Mouse (Mus musculus) limb, embryonic 13.5 days (tissue): ENCODE measurements around the gene Hoxa7. TPM values are rescaled to one million over a fixed set of nuclear protein-coding genes. Genes with fewer than 3 reads are reported as not detected.

ENCODE experiments used
- ATAC-seq: fragments of 200-750 bp; cut with Nextera tagmentation; 2 replicates; pipeline ENCODE4 v1.8.0; 2017; ENCODE audit warnings: low read depth, moderate number of reproducible peaks, moderate TSS enrichment; ENCODE audit not compliant: low FRiP score
- H3K27ac ChIP-seq: fragments of 300-500 bp; sonication (generic); 2 replicates; pipeline ENCODE4 v1.5.1; 2015; ENCODE audit warnings: inconsistent platforms, mild to moderate bottlenecking, moderate library complexity
- H3K27me3 ChIP-seq: fragments of 300-500 bp; sonication (generic); 2 replicates; pipeline ENCODE4 v1.6.1; 2015; ENCODE audit warnings: mild to moderate bottlenecking, inconsistent platforms
- H3K36me3 ChIP-seq: fragments of 300-500 bp; sonication (generic); 2 replicates; pipeline ENCODE4 v1.6.1; 2015; ENCODE audit warnings: inconsistent platforms, mild to moderate bottlenecking, moderate library complexity
- H3K4me1 ChIP-seq: fragments of 300-500 bp; sonication (generic); 2 replicates; pipeline ENCODE4 v1.6.1; 2015; ENCODE audit warnings: inconsistent platforms
- H3K4me2 ChIP-seq: fragments of 300-500 bp; sonication (generic); replicated peaks from 2 replicates; pipeline ENCODE4 v1.6.1; 2015; ENCODE audit warnings: inconsistent platforms, mild to moderate bottlenecking, moderate library complexity
- H3K4me3 ChIP-seq: fragments of 300-500 bp; sonication (generic); 2 replicates; pipeline ENCODE4 v1.5.1; 2015; ENCODE audit warnings: moderate library complexity, mild to moderate bottlenecking, inconsistent platforms
- H3K9ac ChIP-seq: fragments of 300-500 bp; sonication (generic); 2 replicates; pipeline ENCODE4 v1.6.1; 2015; ENCODE audit warnings: mild to moderate bottlenecking, inconsistent platforms
- H3K9me3 ChIP-seq: fragments of 300-500 bp; sonication (generic); 2 replicates; pipeline ENCODE4 v1.6.1; 2016; ENCODE audit warnings: inconsistent platforms
- WGBS: fragments of 180-500 bp; shearing (Covaris S2); methylation state at CpG from one replicate; pipeline ENCODE4 v1.1.7; 2015; 5-methylcytosine and 5-hydroxymethylcytosine counted together
- polyA plus RNA-seq: library from polyadenylated mRNA; unstranded; fragments of >200 nt; fragmentation: Nextera tagmentation; extraction: Ambion mirVana; gene quantifications from 2 replicates; pipeline ENCODE4 v1.2.1, GENCODE M21; 2015

Gene Hoxa7
- polyA plus RNA-seq, 1 experiment from 2014 or later: 13.1 TPM

DNA sequence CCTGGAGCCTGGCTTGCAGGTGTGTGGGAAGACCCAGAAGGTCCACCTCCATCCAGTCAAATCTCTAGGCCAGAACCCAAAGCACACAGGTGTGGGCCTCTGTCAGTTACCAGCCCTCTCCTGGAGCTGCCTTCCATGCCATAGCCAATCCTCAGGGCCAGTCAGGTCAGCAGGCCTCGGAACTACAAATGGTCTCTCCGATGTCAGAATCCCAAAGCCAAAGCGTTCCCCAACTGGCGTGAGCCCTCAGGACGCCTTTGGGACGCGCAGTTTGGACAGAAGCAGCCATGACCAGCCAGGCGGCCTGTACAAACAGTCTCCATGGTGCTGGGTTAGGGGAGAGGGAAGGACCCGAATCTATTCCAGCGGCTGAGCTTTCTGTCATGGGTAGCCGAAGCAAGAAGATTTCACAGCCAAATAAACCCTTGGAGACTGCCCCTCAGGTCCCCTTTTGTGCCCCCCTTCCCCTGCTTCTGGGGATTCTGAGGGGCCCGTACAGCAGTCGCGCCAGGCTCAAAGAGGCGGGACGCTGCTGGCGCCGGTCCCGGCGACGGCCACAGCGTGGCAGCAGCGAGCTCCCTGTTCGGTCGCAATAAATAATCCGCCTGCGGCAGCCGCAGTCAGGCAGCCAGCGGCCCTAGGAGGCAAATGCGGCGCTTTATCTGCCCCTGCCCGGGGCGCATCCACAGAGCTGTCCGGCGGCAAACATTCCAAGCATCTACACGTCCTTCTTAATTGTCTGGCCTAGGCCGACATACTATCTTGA is 10.3 kb downstream of the Hoxa7 start:
- Histone ChIP-seq H3K4me2 (peak overlapping the region; percentile 90), H3K36me3 (0 out of 2 replicates have a peak, but pooled peaks cover under 1% of the 10 kb centered on the region), H3K9me3 (no peaks in the 10 kb centered on the region), H3K27ac (peak overlapping the region; percentile 97), H3K9ac (peak overlapping the region; percentile 95), H3K4me1 (peaks cover 79% of the 10 kb centered on the region), H3K4me3 (peak overlapping the region; percentile 78), H3K27me3 (peaks cover 39% of the 10 kb centered on the region)
- ATAC-seq: peak; percentile 56
- 1% methylated on average over 37 of the region's 37 CpGs for WGBS

DNA sequence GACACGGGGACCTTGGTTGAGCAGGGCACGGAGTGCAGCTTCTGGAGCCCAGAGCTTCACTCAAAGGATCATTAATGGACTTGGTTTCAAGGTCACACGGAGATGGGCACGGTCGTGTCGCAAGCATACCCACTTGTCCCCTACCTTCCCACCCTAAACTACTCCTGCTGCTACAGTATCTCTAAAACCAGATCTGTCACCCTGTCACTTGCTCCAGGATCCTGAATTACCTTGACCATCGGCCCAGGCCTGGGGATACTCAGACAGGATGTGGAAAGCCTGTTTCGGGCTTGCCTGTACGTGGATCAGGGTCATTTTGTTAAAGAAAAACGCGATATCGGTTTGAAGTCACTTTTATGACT is 12.0 kb downstream of the Hoxa7 start:
- peaks cover 41% of the 10 kb centered on the region for H3K27me3 ChIP-seq
- peak overlapping the region; percentile 78 for H3K4me3 ChIP-seq
- peak overlapping the region; percentile 63 for H3K9ac ChIP-seq
- H3K4me2 ChIP-seq: peak overlapping the region; percentile 90
- WGBS: 16% methylated on average over 12 of the region's 12 CpGs
- peak overlapping the region; percentile 6; the same call in 1 of the 2 replicates for H3K27ac ChIP-seq
- no peak for ATAC-seq
- H3K9me3 ChIP-seq: no peaks in the 10 kb centered on the region
- H3K36me3 ChIP-seq: peaks cover 13% of the 10 kb centered on the region
- peaks cover 80% of the 10 kb centered on the region for H3K4me1 ChIP-seq

DNA sequence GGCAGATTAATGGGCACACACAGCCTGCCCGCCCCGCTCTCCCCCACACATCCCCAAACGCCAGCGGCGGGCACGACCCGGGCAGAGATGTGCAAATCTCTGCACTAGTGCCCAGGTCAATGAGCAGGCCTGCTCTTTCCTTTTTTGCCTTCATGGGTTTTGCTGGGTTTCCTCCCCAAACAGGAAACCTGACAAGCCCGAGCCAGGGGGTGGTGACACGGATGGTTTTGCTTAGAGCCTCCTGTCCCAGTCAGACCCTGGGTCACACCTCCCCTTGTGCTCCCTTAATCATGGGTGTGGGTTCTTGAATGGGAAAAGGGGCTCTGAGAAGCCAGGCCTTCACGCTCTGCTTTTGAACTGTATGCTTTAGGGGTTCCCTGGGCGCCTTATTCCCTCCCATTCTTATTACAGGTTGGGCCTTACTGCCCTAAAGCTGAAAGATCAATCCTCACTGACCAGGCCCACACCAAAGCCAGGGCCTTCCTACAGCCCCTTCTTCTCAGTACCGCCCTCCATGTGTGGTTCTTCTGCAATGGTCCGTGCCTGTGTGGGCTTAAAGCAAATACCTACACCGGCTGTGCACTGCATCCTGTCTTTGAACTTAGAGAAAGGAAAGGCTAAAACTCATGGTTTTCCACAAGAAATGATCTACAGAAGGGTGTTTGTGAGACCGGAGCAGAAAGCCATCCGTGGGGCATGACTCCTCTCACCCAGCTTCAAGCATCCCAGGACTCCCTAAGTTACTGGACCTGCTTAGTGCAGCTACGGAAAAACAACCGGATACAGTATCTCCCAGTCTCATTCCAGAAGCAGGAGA is 12.6 kb downstream of the Hoxa7 start:
- 7% methylated on average over 18 of the region's 18 CpGs for WGBS
- peak overlapping the region; percentile 6; the same call in 1 of the 2 replicates for H3K27ac ChIP-seq
- peaks cover 15% of the 10 kb centered on the region for H3K36me3 ChIP-seq
- ATAC-seq: no peak
- H3K9me3 ChIP-seq: no peaks in the 10 kb centered on the region
- peak overlapping the region; percentile 63 for H3K9ac ChIP-seq
- H3K4me2 ChIP-seq: peak overlapping the region; percentile 90
- H3K27me3 ChIP-seq: peaks cover 35% of the 10 kb centered on the region
- peak overlapping the region; percentile 78 for H3K4me3 ChIP-seq
- peaks cover 81% of the 10 kb centered on the region for H3K4me1 ChIP-seq

DNA sequence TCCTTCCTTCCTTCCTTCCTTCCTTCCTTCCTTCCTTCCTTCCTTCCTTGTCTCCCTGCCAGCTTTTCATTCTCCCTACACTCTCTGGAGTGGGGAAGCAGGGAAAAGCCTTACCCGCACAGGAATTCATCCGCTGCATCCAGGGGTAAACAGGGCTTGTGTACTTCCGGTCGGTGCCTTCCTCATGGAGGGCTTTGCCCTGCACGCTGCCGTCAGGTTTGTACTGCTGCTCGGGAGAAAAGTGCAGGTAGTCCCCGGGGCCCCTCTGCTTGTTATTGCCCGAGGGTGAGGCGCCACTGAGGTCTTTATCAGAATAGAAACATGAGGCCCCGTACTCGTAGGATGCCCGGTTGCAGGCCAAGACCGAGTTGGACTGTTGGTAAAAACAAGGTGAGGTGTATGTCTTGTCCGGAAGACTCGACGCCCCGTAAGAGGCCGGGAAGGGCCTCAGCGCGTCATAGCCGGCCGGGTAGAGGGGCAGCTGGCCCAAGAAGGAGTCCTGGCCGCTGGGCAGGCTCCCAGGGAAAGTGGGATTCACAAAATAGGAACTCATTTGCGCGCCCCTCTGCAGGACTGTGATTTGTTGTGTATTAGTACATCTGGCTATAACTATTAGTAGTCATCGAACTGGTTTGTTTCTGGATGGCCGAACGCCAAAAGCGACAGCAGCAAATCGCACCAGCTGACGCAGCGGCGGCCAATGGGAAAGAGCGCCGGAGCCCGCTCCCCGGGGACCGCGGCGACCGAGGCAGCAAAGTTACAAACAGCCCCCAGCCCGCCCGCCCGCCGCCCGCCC is 13.4 kb downstream of the Hoxa7 start, which contains the start of gene Hoxa6:
Hoxa6 (minus strand) TSS at position 651 of the 796 bp plus-strand sequence.
- 3% methylated on average over 47 of the region's 47 CpGs for WGBS
- ATAC-seq: no peak
- Histone ChIP-seq H3K4me2 (peak within 1 kb of the TSS; percentile 90), H3K36me3 (peaks cover 23% of the 10 kb centered on the region), H3K4me1 (peaks cover 83% of the 10 kb centered on the region), H3K9me3 (no peaks in the 10 kb centered on the region), H3K27me3 (peaks cover 39% of the 10 kb centered on the region), H3K27ac (peak within 1 kb of the TSS; percentile 22; the same call in 1 of the 2 replicates), H3K9ac (peak within 1 kb of the TSS; percentile 63), H3K4me3 (peak within 1 kb of the TSS; percentile 78)

DNA sequence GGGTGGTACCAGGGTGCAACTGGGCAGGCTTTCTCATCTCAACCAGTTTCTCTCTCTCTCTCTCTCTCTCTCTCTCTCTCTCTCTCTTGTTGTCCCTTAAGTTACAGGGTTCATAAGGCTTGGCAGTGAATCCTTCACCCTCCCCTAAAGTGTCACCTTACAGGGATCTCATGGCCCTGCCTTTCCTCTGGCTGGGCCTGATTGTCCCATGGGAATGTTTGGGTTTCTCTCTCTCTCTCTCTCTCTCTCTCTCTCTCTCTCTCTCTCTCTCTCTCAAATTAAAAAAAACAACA is 14.0 kb downstream of the Hoxa7 start:
- Histone ChIP-seq H3K27ac (no peak overlapping the region), H3K4me3 (0 out of 2 replicates have a peak overlapping the region, but pooled peaks have one; percentile 9), H3K9ac (no peak overlapping the region; the same call in 1 of the 2 replicates), H3K4me2 (peak overlapping the region; percentile 90), H3K9me3 (no peaks in the 10 kb centered on the region), H3K4me1 (peaks cover 89% of the 10 kb centered on the region), H3K27me3 (peaks cover 42% of the 10 kb centered on the region), H3K36me3 (peaks cover 24% of the 10 kb centered on the region)
- ATAC-seq: no peak

DNA sequence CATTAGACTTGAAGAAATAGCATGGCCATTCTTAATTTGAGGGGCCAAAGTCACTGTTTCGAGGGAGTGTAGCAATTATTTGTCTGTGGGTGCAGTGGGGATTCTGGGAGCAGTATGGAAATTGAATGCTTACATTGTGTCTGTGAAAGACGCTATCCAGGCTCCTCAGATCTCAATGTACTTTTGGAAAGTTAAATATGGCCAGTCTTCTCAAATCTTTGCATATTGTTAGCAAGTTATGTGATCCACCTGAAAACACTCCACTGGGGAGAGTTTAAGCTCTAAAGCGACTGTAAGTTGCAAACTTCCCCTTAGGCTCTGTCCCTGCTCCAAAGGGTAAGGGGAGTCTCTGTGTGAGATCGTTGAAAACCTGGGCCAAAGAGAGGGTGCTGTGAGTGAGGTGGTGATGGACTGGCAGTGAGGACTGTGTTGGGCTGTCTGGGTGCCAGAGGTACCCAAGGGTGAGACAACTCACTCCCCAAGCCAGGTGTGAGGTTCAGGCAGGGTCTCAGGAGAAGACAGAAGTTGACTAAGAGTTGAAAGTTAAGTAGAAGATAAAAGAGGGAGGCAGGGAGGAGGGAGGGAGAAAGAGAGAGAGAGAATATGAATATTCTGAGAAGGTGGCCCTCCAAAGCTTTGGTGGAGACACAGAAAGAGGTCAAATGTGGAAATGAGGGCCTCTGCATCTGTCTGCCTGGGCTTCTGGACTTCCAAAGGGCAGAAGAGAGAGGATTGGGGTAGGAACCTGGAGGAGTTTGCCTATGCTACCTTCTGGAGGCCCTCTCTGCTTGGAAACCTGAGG is 14.6 kb downstream of the Hoxa7 start:
- H3K4me2 ChIP-seq: peak overlapping the region; percentile 90
- peaks cover 24% of the 10 kb centered on the region for H3K36me3 ChIP-seq
- no peak overlapping the region; the same call in 1 of the 2 replicates for H3K9ac ChIP-seq
- peaks cover 86% of the 10 kb centered on the region for H3K4me1 ChIP-seq
- peak overlapping the region; percentile 9; the same call in 1 of the 2 replicates for H3K4me3 ChIP-seq
- no peak overlapping the region for H3K27ac ChIP-seq
- peaks cover 45% of the 10 kb centered on the region for H3K27me3 ChIP-seq
- no peak for ATAC-seq
- 29% methylated on average over 4 of the region's 4 CpGs for WGBS
- H3K9me3 ChIP-seq: no peaks in the 10 kb centered on the region

DNA sequence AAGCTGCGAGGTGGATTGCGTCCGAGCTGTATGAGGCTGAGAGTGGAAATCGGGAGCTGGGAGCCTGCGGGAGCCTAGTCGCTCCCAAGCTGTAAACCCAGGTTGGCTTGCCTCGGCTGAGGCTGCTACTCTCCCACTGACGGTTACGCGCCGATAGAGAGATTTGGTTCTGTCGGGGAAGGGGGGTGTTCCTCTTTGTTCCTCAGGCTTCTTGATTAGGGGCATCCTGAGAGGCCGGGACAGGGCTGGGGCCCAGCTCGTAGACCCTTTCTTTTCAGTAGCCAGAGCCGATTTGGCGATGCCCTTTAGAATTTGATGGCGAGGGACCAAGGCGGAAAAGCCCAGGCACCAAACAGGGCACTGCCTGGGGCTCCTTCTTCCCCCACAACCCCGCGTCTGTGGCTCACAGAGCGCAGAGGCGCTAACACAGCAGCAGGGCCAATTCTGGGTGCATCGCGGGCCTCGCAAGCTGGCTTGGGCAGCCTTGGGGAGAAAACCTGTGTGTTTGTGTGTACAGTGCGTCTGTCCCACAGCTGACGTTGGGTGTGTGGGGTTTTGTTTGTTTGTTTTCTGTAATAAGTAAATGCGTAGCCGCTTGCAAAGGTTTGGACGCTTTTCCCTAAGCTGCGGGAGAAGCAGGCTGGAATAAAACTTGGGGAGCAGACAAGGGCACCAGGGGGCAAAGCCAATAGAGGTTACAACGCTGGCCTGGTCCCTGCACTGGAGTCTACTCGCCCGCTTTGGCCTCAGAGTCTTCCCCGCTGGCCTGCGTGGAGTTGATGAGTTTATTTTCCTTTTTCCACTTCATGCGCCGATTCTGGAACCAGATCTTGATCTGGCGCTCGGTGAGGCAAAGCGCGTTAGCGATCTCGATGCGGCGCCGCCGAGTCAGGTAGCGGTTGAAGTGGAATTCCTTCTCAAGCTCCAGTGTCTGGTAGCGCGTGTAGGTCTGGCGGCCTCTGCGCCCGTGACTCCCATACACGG is 15.7 kb downstream of the Hoxa7 start:
- peaks cover 46% of the 10 kb centered on the region for H3K27me3 ChIP-seq
- H3K36me3 ChIP-seq: peaks cover 24% of the 10 kb centered on the region
- H3K27ac ChIP-seq: no peak overlapping the region
- peaks cover 84% of the 10 kb centered on the region for H3K4me1 ChIP-seq
- H3K9me3 ChIP-seq: no peaks in the 10 kb centered on the region
- WGBS: 14% methylated on average over 55 of the region's 55 CpGs
- H3K9ac ChIP-seq: peak overlapping the region; percentile 64
- peak overlapping the region; percentile 90 for H3K4me2 ChIP-seq
- peak overlapping the region; percentile 49 for H3K4me3 ChIP-seq
- no peak for ATAC-seq

DNA sequence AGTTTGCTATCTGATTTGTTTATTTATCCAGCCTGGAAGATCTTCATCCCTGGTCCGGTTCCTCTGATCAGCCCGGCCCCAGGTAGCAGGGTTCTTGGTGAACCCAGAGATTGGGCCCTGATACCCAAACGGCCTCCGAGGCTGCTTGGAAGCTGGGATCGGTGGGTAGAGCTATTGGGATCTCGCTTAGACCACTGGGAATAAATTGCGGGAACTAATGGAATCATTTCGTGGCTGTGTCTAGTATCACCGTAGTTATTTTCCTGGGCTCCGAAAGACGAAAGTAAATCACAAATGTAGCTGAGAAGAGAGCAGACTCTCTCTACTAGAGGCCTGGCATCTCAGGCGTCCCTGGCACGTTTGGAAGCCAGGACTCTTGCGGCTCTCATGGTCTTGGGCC is 16.4 kb downstream of the Hoxa7 start:
- Histone ChIP-seq H3K4me1 (peaks cover 87% of the 10 kb centered on the region), H3K9me3 (no peaks in the 10 kb centered on the region), H3K27ac (no peak overlapping the region), H3K9ac (peak overlapping the region; percentile 64), H3K4me2 (peak overlapping the region; percentile 90), H3K36me3 (peaks cover 27% of the 10 kb centered on the region), H3K27me3 (peaks cover 52% of the 10 kb centered on the region), H3K4me3 (peak overlapping the region; percentile 49)
- 13% methylated on average over 14 of the region's 14 CpGs for WGBS
- no peak for ATAC-seq

DNA sequence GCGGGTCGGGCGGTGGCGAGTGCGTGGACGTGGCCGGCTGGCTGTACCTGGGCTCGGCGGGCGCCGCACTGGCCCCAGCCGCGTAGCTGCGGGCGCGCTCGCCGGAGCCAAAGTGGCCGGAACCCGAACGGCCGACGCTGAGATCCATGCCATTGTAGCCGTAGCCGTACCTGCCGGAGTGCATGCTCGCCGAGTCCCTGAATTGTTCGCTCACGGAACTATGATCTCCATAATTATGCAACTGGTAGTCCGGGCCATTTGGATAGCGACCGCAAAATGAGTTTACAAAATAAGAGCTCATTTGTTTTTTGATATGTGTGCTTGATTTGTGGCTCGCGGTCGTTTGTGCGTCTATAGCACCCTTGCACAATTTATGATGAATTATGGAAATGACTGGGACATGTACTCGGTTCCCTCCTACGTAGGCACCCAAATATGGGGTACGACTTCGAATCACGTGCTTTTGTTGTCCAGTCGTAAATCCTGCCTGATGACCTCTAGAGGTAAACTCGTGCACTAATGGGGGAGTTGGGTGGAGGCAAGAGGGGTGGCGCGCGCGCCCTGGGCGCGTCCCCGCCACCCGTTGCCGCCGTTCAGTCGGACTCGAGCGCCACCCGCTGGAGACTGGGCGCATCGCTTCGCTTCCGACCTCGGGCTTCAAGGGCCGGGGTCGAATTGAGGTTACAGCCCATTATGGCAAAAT is 17.5 kb downstream of the Hoxa7 start, which contains the start of gene Hoxa5:
Hoxa5 (minus strand) TSS at position 538 of the 703 bp plus-strand sequence.
- ATAC-seq: no peak
- Histone ChIP-seq H3K9me3 (no peaks in the 10 kb centered on the region), H3K27ac (no peak within 1 kb of the TSS; the same call in 1 of the 2 replicates), H3K9ac (peak within 1 kb of the TSS; percentile 72), H3K4me3 (peak within 1 kb of the TSS; percentile 49), H3K36me3 (peaks cover 33% of the 10 kb centered on the region), H3K4me1 (peaks cover 81% of the 10 kb centered on the region), H3K4me2 (peak within 1 kb of the TSS; percentile 90), H3K27me3 (peaks cover 62% of the 10 kb centered on the region)
- 3% methylated on average over 65 of the region's 65 CpGs for WGBS
